Mouse (Mus musculus): ENCODE data around the gene Rsph1. TPM values are rescaled to one million over a fixed set of nuclear protein-coding genes. Genes with fewer than 3 reads are reported as not detected.

The Rsph1 gene
- 0.18 and 0.53 TPM in 2 replicates for polyA plus RNA-seq (2015; fragmentation: Nextera tagmentation; extraction: Ambion mirVana)

GRCm38 (mm10) chr17:31276922-31277918, at the start of gene Rsph1:
Rsph1 (minus strand) TSS chr17:31277383.

GRCm38 (mm10) chr17:31286492-31286891, 9.3 kb upstream of the Rsph1 start, which contains the start of gene Slc37a1:
Slc37a1 (plus strand) TSS chr17:31286792.

GRCm38 (mm10) chr17:31207771-31208334, 69.3 kb downstream of the Rsph1 start, which contains the start of gene Ubash3a:
Ubash3a (plus strand) TSS chr17:31207873.

Other genes with a start within 250 kb of the Rsph1 start
- 1.8 and 3.4 TPM in 2 replicates for gene Abcg1, start 219.7 kb downstream of the Rsph1 start, polyA plus RNA-seq (2015; fragmentation: Nextera tagmentation; extraction: Ambion mirVana)
- gene Tff3, start 147.7 kb downstream of the Rsph1 start, polyA plus RNA-seq (2015; fragmentation: Nextera tagmentation; extraction: Ambion mirVana): 0.30 TPM in 1 of 2 replicates, not detected in the other
- gene Tff2, start 133.1 kb downstream of the Rsph1 start, polyA plus RNA-seq (2015; fragmentation: Nextera tagmentation; extraction: Ambion mirVana): not detected in 2 replicates
- not detected in 2 replicates for gene Tff1, start 112.1 kb downstream of the Rsph1 start, polyA plus RNA-seq (2015; fragmentation: Nextera tagmentation; extraction: Ambion mirVana)
- not detected in 2 replicates for gene Tmprss3, start 78.4 kb downstream of the Rsph1 start, polyA plus RNA-seq (2015; fragmentation: Nextera tagmentation; extraction: Ambion mirVana)
- gene Ubash3a, start 69.5 kb downstream of the Rsph1 start, polyA plus RNA-seq (2015; fragmentation: Nextera tagmentation; extraction: Ambion mirVana): 0.06 and 0.13 TPM in 2 replicates
- gene Slc37a1, start 9.4 kb upstream of the Rsph1 start, polyA plus RNA-seq (2015; fragmentation: Nextera tagmentation; extraction: Ambion mirVana): 0.74 and 1.5 TPM in 2 replicates
- gene Pde9a, start 108.8 kb upstream of the Rsph1 start, polyA plus RNA-seq (2015; fragmentation: Nextera tagmentation; extraction: Ambion mirVana): 2.7 and 3.6 TPM in 2 replicates
- gene Wdr4, start 242.6 kb upstream of the Rsph1 start, polyA plus RNA-seq (2015; fragmentation: Nextera tagmentation; extraction: Ambion mirVana): 8.9 and 10.6 TPM in 2 replicates
- 500 and 579 TPM in 2 replicates for gene Ndufv3, start 242.7 kb upstream of the Rsph1 start, polyA plus RNA-seq (2015; fragmentation: Nextera tagmentation; extraction: Ambion mirVana)

All from skeletal muscle tissue, postnatal 0 days (tissue).